8 mouse cellular contexts compared by ENCODE assay signal in genomic region chr10:30718703-30719340, GRCm38 (mm10).
A peak's percentile ranks its signal among the peaks of the same experiment; 100 is the strongest.
DNase-seq lines count a peak whose midpoint lies in the region; ATAC-seq lines count a peak whose summit lies in the region.

No protein-coding gene starts in this region.

- WGBS in forebrain, embryonic 10.5 days, result 27% methylated on average over 4 of the region's 4 CpGs
- WGBS in hindbrain, embryonic 11.5 days, result 32% methylated on average over 4 of the region's 4 CpGs

- no peaks in the 10 kb centered on the region for H3K36me3 ChIP-seq in forebrain, embryonic 10.5 days (replicated peaks)
- H3K36me3 ChIP-seq in hindbrain, embryonic 11.5 days (ENCODE audit: control insufficient read depth, insufficient read depth, low read length), result no peaks in the 10 kb centered on the region

- peak; percentile 15 for DNase-seq in ovary, adult 18-20 months (ENCODE audit: low spot score)
- DNase-seq in ovary, postnatal 36 days (ENCODE audit: low spot score), result no peak
- peak; percentile 63 for DNase-seq in c-Kit-positive CD71-negative TER-119-negative erythroid progenitor cells, embryonic 14.5 days (ENCODE audit: low read depth)
- DNase-seq in forebrain, embryonic 10.5 days (ENCODE audit: extremely low spot score, low spot score), result peak; percentile 16
- DNase-seq in hindbrain, embryonic 11.5 days (ENCODE audit: low spot score), result peak; percentile 64
- peak; percentile 23 to 28 for DNase-seq in layer of hippocampus, postnatal 10 days (ENCODE audit: low spot score in 2 of 2)
- DNase-seq in spleen, postnatal 4 days (ENCODE audit: low spot score in 2 of 2), result peak; percentile 47 to 65

- H3K4me3 ChIP-seq in forebrain, embryonic 10.5 days, result no peak overlapping the region
- H3K4me3 ChIP-seq in hindbrain, embryonic 11.5 days (ENCODE audit: low read depth, low read length), result no peak overlapping the region

- no peak overlapping the region for H3K27ac ChIP-seq in forebrain, embryonic 10.5 days
- H3K27ac ChIP-seq in hindbrain, embryonic 11.5 days (ENCODE audit: low read depth, low read length), result no peak overlapping the region

- peak; percentile 87; the same call in 1 of the 2 replicates for ATAC-seq in hindbrain, embryonic 11.5 days (ENCODE audit: low FRiP score)
- ATAC-seq in megakaryocyte-erythroid progenitor cell, adult 5-6 weeks (replicated peaks; ENCODE audit: low FRiP score, low TSS enrichment, poor library complexity, severe bottlenecking), result peak; percentile 99

- H3K4me2 ChIP-seq in hindbrain, embryonic 11.5 days (replicated peaks; ENCODE audit: low read depth, low read length), result no peak overlapping the region

- no peaks in the 10 kb centered on the region for H3K4me1 ChIP-seq in forebrain, embryonic 10.5 days
- H3K4me1 ChIP-seq in hindbrain, embryonic 11.5 days (replicated peaks; ENCODE audit: control insufficient read depth, insufficient read depth, low read length), result no peaks in the 10 kb centered on the region

- H3K9ac ChIP-seq in hindbrain, embryonic 11.5 days (ENCODE audit: low read depth, low read length), result no peak overlapping the region

- no peaks in the 10 kb centered on the region for H3K27me3 ChIP-seq in forebrain, embryonic 10.5 days (ENCODE audit: poor library complexity, severe bottlenecking)
- H3K27me3 ChIP-seq in hindbrain, embryonic 11.5 days (ENCODE audit: control insufficient read depth, insufficient read depth, low read length), result no peaks in the 10 kb centered on the region

- no peaks in the 10 kb centered on the region for H3K9me3 ChIP-seq in forebrain, embryonic 10.5 days
- H3K9me3 ChIP-seq in hindbrain, embryonic 11.5 days (ENCODE audit: control insufficient read depth, low read length), result no peaks in the 10 kb centered on the region
